Mouse (Mus musculus) thymus, adult 2 months (tissue): Measurements from ENCODE around the gene Dnm3.

Source experiments
- CTCF ChIP-seq: fragments of 200-500 bp; IDR thresholded peaks from 2 replicates; pipeline ENCODE4 v1.5.1; 2012; ENCODE audit warnings: mild to moderate bottlenecking, control low read depth, low read length, moderate library complexity, borderline replicate concordance; ENCODE audit not compliant: control insufficient read depth, poor library complexity, insufficient read depth; ENCODE audit errors: extremely low read depth
- POLR2A ChIP-seq: fragments of 200-500 bp; IDR thresholded peaks from 2 replicates; pipeline ENCODE4 v1.6.1; 2012; ENCODE audit warnings: mild to moderate bottlenecking, low read length, control low read depth, moderate library complexity; ENCODE audit not compliant: control insufficient read depth, poor library complexity, insufficient read depth; ENCODE audit errors: extremely low read depth

DNA sequence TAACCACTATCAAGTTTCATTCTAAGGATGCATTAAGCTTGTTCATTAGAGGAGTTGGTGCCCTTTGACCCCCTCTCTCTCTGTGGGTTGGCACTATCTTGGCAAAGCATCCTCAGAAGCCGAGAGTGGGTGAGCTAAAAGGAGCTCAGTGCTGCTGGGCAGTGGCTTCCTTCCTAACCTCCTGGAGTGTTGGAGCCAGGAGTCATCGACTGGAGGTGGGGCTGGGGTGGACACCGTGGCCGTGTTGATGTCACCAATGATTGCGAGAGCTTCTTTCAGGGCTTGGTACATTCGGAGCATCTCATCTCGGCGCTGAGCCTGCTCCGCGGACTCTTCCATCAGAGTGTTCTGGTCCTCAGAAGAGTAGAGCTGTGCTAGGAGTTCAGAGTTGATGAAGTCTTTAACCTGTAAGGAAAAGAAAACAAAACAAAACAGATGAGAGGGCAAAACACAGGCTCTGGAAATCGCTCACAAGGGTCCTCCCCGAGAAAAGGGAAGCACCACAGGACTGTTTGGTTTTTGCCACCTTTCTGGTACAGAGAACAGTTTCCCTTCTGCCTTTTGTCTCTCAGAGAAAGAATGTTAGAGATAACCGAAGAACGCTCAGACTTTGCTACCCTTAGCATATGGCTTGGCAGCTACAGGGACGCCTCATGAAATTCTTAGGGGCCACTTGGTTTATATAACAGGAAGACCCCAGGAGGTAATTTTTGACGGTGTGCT is 466.1 kb downstream of the Dnm3 start:
- no peak for TF ChIP-seq CTCF
- TF ChIP-seq POLR2A, result no peak
